Mouse (Mus musculus): ENCODE results near the gene Fcnb. TPM values are rescaled to one million over a fixed set of nuclear protein-coding genes. Genes with fewer than 3 reads are reported as not detected.
A peak's percentile ranks its signal among the peaks of the same experiment; 100 is the strongest.

Gene Fcnb
- polyA plus RNA-seq (2014; fragmentation: Nextera tagmentation; extraction: Ambion mirVana), result not detected in 2 replicates

DNA sequence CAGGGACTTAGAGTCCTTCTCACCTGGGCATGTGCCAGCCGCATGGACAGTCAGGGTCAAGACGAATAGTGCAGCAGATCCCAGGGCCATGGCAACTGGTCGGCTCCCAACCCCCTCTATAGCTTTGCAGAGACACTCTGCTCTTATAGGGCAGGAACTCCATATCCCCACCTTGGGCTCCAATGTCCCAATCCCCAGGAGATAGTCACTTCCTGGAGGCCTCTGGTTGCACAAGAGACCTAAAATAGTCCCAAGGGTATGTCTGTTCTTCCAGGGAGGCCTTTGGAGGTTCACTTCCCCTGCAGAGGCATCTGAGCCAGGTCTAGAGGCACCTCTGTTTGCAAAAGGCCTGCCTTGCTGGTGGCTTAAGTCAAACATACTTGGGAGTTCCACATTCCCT is at the start of gene Fcnb:
Gene Fcnb (minus strand): TSS at position 118 of the 400 bp plus-strand sequence.
- DNase-seq (ENCODE audit: low spot score), result no peak
- Histone ChIP-seq H3K36me3 (ENCODE audit: control insufficient read depth, insufficient read depth, low read length) (no peaks in the 10 kb centered on the region), H3K4me1 (replicated peaks; ENCODE audit: control insufficient read depth, insufficient read depth, low read length) (no peaks in the 10 kb centered on the region), H3K4me3 (ENCODE audit: low read depth, low read length) (no peak within 1 kb of the TSS), H3K27me3 (ENCODE audit: control insufficient read depth, insufficient read depth, low read length) (no peaks in the 10 kb centered on the region), H3K27ac (ENCODE audit: low read depth, low read length) (no peak within 1 kb of the TSS), H3K9ac (ENCODE audit: low read depth, low read length) (no peak within 1 kb of the TSS), H3K4me2 (replicated peaks; ENCODE audit: low read depth, low read length) (no peak within 1 kb of the TSS), H3K9me3 (ENCODE audit: control insufficient read depth, low read length) (no peaks in the 10 kb centered on the region)
- no peak for ATAC-seq (ENCODE audit: low FRiP score)
- 90% methylated on average over 3 of the region's 3 CpGs for WGBS

DNA sequence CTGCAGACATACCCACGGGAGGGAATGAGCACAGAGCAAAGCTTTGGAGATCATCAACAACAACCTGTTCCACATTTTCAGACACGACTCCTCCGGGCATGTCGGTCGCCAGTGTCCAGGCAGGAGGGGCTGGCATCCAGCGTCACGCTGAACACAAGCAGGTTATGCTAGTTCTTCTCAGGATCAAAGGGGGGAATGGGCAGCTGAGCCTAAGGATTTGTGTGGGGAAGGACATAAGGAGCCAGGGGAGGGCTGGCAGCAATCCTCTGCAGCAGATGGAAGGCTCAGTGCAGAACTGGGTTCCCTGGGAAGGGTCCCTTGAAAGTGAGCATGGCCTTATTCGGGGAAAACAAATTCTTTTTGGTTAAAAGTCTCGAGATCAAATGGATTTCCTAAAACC is 49.1 kb upstream of the Fcnb start:
- H3K9me3 ChIP-seq (ENCODE audit: control insufficient read depth, low read length), result no peaks in the 10 kb centered on the region
- no peaks in the 10 kb centered on the region for H3K36me3 ChIP-seq (ENCODE audit: control insufficient read depth, insufficient read depth, low read length)
- DNase-seq (ENCODE audit: low spot score), result no peak
- no peak overlapping the region for H3K27ac ChIP-seq (ENCODE audit: low read depth, low read length)
- no peak overlapping the region for H3K4me3 ChIP-seq (ENCODE audit: low read depth, low read length)
- no peak overlapping the region for H3K9ac ChIP-seq (ENCODE audit: low read depth, low read length)
- no peak for ATAC-seq (ENCODE audit: low FRiP score)
- H3K4me1 ChIP-seq (replicated peaks; ENCODE audit: control insufficient read depth, insufficient read depth, low read length), result no peaks in the 10 kb centered on the region
- WGBS, result 85% methylated on average over 9 of the region's 9 CpGs
- H3K27me3 ChIP-seq (ENCODE audit: control insufficient read depth, insufficient read depth, low read length), result no peaks in the 10 kb centered on the region
- H3K4me2 ChIP-seq (replicated peaks; ENCODE audit: low read depth, low read length), result no peak overlapping the region

DNA sequence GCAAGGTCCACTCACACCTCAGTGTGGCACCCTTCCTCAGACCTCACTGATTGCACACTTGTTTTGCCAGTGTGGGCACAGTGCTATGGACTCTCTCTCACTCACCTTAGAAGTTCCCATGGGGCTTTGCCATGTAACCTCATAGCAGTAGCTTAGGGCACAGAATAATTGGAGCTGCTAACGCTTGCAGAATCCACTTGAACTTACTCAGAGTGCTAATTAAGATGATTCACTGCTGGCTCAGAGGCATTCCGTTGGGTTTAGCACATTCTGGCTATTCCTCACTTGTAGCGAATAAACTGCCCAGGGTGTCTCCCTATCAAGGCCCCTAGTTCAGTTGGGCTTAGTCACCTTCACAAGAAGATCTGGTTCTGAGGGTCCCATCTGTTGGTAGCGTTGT is 47.4 kb upstream of the Fcnb start:
- H3K4me3 ChIP-seq (ENCODE audit: low read depth, low read length), result no peak overlapping the region
- no peak for ATAC-seq (ENCODE audit: low FRiP score)
- WGBS, result 86% methylated on average over 4 of the region's 4 CpGs
- H3K27me3 ChIP-seq (ENCODE audit: control insufficient read depth, insufficient read depth, low read length), result no peaks in the 10 kb centered on the region
- H3K4me2 ChIP-seq (replicated peaks; ENCODE audit: low read depth, low read length), result no peak overlapping the region
- no peak overlapping the region for H3K9ac ChIP-seq (ENCODE audit: low read depth, low read length)
- no peak overlapping the region for H3K27ac ChIP-seq (ENCODE audit: low read depth, low read length)
- no peaks in the 10 kb centered on the region for H3K4me1 ChIP-seq (replicated peaks; ENCODE audit: control insufficient read depth, insufficient read depth, low read length)
- H3K36me3 ChIP-seq (ENCODE audit: control insufficient read depth, insufficient read depth, low read length), result no peaks in the 10 kb centered on the region
- no peaks in the 10 kb centered on the region for H3K9me3 ChIP-seq (ENCODE audit: control insufficient read depth, low read length)
- no peak for DNase-seq (ENCODE audit: low spot score)

DNA sequence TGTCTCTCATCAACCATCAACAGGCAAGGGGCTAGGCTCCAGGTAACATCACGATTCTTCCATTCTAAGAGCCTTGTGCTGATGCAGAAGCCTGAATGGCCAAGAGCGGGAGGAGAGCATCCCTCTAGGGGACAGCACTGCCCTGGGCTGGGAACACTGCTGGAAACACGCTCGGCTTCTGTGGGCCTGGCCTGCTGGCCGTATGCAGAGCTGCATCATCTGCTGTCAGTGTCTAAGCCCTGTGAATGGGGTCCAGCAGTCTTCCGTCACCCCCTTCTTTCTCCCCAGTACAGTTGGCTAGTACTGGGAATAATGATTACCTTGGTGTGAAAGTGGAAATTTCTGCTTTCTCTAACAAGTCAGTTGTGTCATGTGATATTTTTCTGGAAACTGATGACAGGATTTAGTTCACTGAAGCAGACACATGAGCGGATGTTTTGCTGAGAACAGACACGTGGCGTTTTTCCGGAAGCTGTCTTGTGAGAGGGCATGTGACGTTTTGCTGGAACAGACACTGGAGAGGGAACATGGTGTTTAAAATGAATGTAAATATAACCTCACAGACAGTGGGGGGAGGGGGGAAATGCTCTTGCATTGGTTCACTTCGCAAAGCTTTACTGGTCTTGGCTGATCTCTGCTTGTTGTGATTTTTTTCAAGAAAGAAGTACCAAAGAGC is 42.2 kb upstream of the Fcnb start:
- no peaks in the 10 kb centered on the region for H3K4me1 ChIP-seq (replicated peaks; ENCODE audit: control insufficient read depth, insufficient read depth, low read length)
- H3K9ac ChIP-seq (ENCODE audit: low read depth, low read length), result no peak overlapping the region
- H3K4me3 ChIP-seq (ENCODE audit: low read depth, low read length), result no peak overlapping the region
- ATAC-seq (ENCODE audit: low FRiP score), result no peak
- H3K9me3 ChIP-seq (ENCODE audit: control insufficient read depth, low read length), result no peaks in the 10 kb centered on the region
- no peak overlapping the region for H3K27ac ChIP-seq (ENCODE audit: low read depth, low read length)
- H3K4me2 ChIP-seq (replicated peaks; ENCODE audit: low read depth, low read length), result no peak overlapping the region
- no peak for DNase-seq (ENCODE audit: low spot score)
- WGBS, result 84% methylated on average over 12 of the region's 12 CpGs
- no peaks in the 10 kb centered on the region for H3K27me3 ChIP-seq (ENCODE audit: control insufficient read depth, insufficient read depth, low read length)
- H3K36me3 ChIP-seq (ENCODE audit: control insufficient read depth, insufficient read depth, low read length), result no peaks in the 10 kb centered on the region

DNA sequence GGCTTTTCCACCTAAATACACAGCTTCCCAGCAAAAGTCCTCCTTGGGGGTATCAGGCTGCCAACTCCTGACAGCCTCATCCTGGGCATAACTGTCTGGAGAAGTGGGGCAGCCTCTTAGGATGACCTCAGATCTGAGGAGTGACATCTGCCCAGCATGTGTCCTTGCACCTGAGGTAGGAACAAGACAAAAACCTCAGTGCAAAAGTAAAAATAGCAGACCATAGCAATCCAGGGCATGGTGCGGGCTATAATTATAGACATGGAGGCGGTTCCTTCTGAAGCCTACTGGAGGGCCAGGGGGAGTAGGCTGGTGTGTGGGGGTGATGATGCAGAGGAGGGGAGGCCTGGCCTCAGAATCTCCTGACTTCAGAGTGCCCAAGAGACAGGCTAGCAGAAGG is 39.2 kb upstream of the Fcnb start:
- Histone ChIP-seq H3K4me2 (replicated peaks; ENCODE audit: low read depth, low read length) (no peak overlapping the region), H3K4me1 (replicated peaks; ENCODE audit: control insufficient read depth, insufficient read depth, low read length) (no peaks in the 10 kb centered on the region), H3K36me3 (ENCODE audit: control insufficient read depth, insufficient read depth, low read length) (no peaks in the 10 kb centered on the region), H3K9me3 (ENCODE audit: control insufficient read depth, low read length) (no peaks in the 10 kb centered on the region), H3K27ac (ENCODE audit: low read depth, low read length) (no peak overlapping the region), H3K4me3 (ENCODE audit: low read depth, low read length) (no peak overlapping the region), H3K27me3 (ENCODE audit: control insufficient read depth, insufficient read depth, low read length) (no peaks in the 10 kb centered on the region), H3K9ac (ENCODE audit: low read depth, low read length) (no peak overlapping the region)
- WGBS, result 98% methylated on average over 2 of the region's 2 CpGs
- no peak for ATAC-seq (ENCODE audit: low FRiP score)
- DNase-seq (ENCODE audit: low spot score), result no peak

DNA sequence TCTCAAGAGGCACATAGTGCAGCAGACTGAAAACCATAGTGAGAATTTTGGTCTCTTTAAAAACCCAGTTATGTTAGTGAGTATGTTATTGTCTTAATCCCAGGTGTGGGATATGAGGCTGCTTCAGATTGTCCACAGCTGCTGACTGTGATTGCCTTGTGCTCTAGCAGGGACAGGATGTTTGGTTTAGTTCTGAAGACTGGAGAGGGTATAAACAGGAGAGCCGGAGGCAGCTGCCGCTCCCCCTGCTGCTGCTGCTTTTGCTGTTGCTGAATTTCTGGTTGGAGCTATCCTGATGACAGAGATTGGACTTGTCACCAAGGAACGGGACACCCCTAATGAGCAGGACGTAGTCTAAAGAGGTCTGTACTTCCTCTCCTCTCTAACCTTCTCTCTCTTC is 36.6 kb upstream of the Fcnb start:
- Histone ChIP-seq H3K27ac (ENCODE audit: low read depth, low read length) (no peak overlapping the region), H3K36me3 (ENCODE audit: control insufficient read depth, insufficient read depth, low read length) (no peaks in the 10 kb centered on the region), H3K4me3 (ENCODE audit: low read depth, low read length) (no peak overlapping the region), H3K4me1 (replicated peaks; ENCODE audit: control insufficient read depth, insufficient read depth, low read length) (peaks cover 8% of the 10 kb centered on the region), H3K9ac (ENCODE audit: low read depth, low read length) (no peak overlapping the region), H3K9me3 (ENCODE audit: control insufficient read depth, low read length) (no peaks in the 10 kb centered on the region), H3K27me3 (ENCODE audit: control insufficient read depth, insufficient read depth, low read length) (no peaks in the 10 kb centered on the region), H3K4me2 (replicated peaks; ENCODE audit: low read depth, low read length) (no peak overlapping the region)
- no peak for DNase-seq (ENCODE audit: low spot score)
- WGBS, result 93% methylated on average over 4 of the region's 4 CpGs
- ATAC-seq (ENCODE audit: low FRiP score), result no peak

DNA sequence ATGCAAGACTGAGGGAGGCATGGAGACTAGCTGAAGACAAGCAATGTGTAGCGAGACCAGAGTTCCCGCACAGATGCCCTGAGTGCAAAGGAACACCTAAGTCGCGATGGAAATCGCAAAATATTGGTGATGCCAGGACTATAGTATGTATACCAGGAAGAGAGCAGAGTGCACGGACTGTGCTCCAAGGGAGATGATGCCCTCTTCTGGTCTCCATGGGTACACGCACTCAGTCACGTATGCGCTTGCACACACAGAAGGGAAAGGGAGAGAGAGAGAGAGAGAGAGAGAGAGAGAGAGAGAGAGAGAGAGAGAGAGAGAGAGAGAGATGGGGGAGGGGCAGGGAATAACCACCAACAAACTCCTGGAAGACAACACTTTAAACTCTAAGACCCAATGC is 35.7 kb upstream of the Fcnb start:
- Histone ChIP-seq H3K9ac (ENCODE audit: low read depth, low read length) (no peak overlapping the region), H3K27ac (ENCODE audit: low read depth, low read length) (no peak overlapping the region), H3K4me1 (replicated peaks; ENCODE audit: control insufficient read depth, insufficient read depth, low read length) (peaks cover 8% of the 10 kb centered on the region), H3K36me3 (ENCODE audit: control insufficient read depth, insufficient read depth, low read length) (no peaks in the 10 kb centered on the region), H3K4me2 (replicated peaks; ENCODE audit: low read depth, low read length) (no peak overlapping the region), H3K9me3 (ENCODE audit: control insufficient read depth, low read length) (no peaks in the 10 kb centered on the region), H3K27me3 (ENCODE audit: control insufficient read depth, insufficient read depth, low read length) (no peaks in the 10 kb centered on the region), H3K4me3 (ENCODE audit: low read depth, low read length) (no peak overlapping the region)
- 93% methylated on average over 9 of the region's 9 CpGs for WGBS
- ATAC-seq (ENCODE audit: low FRiP score) (no peak), DNase-seq (ENCODE audit: low spot score) (no peak)

DNA sequence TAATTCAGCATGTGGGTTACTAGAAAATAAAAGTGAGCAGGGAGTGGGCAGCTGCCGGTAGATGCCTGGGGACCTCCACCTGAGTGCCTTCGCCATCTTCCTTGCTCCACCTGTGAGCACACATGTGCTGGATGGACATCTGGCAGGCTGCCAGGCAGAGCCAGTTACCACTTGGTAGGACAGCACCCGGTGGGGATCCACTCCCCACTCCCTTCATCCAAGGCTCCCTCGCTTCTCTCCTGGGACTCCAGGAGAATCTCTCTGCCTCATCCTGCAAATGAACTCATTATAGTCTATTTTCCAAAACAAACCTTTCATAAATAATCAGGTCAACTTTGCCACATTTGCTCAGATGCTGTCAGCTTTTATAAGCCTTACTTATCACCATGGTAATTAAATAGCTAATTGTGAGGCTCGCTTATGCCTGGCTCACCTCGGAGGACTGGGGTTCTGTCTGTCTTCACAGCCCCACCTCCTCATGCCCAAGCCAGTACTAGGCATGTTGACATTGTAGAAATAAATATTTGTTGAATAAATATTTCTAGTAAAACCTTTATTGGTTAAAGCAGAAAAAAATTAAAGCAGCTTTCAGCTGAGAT is 33.9 kb upstream of the Fcnb start:
- H3K9ac ChIP-seq (ENCODE audit: low read depth, low read length), result no peak overlapping the region
- H3K4me2 ChIP-seq (replicated peaks; ENCODE audit: low read depth, low read length), result no peak overlapping the region
- no peaks in the 10 kb centered on the region for H3K9me3 ChIP-seq (ENCODE audit: control insufficient read depth, low read length)
- no peak for ATAC-seq (ENCODE audit: low FRiP score)
- WGBS, result 69% methylated on average over 6 of the region's 6 CpGs
- H3K27me3 ChIP-seq (ENCODE audit: control insufficient read depth, insufficient read depth, low read length), result no peaks in the 10 kb centered on the region
- peaks cover 9% of the 10 kb centered on the region for H3K4me1 ChIP-seq (replicated peaks; ENCODE audit: control insufficient read depth, insufficient read depth, low read length)
- DNase-seq (ENCODE audit: low spot score), result no peak
- peak overlapping the region; percentile 40 for H3K27ac ChIP-seq (ENCODE audit: low read depth, low read length)
- H3K36me3 ChIP-seq (ENCODE audit: control insufficient read depth, insufficient read depth, low read length), result no peaks in the 10 kb centered on the region
- no peak overlapping the region for H3K4me3 ChIP-seq (ENCODE audit: low read depth, low read length)

Data from hindbrain, embryonic 11.5 days (tissue).